Mouse (Mus musculus) left cerebral cortex, adult 2 months (tissue): ENCODE results near the gene Foxp1. TPM values are rescaled to one million over a fixed set of nuclear protein-coding genes. Genes with fewer than 3 reads are reported as not detected.

ENCODE experiments used
- DNase-seq, 2 experiments: peaks; one replicate each; pipeline ENCODE4 v3.0.0; 2021 to 2022; ENCODE audit warnings: low spot score in 2 of 2, mixed read lengths in 1 of 2; ENCODE audit errors: extremely low spot score in 1 of 2
- H3K27ac ChIP-seq: fragments of 200-600 bp; 2 replicates; pipeline ENCODE4 v1.8.1; 2022
- H3K4me3 ChIP-seq: fragments of 200-600 bp; 2 replicates; pipeline ENCODE4 v1.8.1; 2022
- CTCF ChIP-seq: fragments of 200-600 bp; IDR thresholded peaks from 2 replicates; pipeline ENCODE4 v1.8.1; 2022; ENCODE audit warnings: antibody characterized with exemption, mild to moderate bottlenecking, moderate library complexity
- intact Hi-C: fragments of 180-260 bp; cut with DNase I; formaldehyde crosslinking; loops from one replicate; pipeline ENCODE4 v1.15.1; 2025
- total RNA-seq, 2 experiments: library from RNA; stranded (reverse); gene quantifications; 2 replicates each; pipeline ENCODE4 v1.2.3; 2021

Foxp1 gene
- total RNA-seq, 2 experiments from 2014 or later: 133 to 139 TPM

DNA sequence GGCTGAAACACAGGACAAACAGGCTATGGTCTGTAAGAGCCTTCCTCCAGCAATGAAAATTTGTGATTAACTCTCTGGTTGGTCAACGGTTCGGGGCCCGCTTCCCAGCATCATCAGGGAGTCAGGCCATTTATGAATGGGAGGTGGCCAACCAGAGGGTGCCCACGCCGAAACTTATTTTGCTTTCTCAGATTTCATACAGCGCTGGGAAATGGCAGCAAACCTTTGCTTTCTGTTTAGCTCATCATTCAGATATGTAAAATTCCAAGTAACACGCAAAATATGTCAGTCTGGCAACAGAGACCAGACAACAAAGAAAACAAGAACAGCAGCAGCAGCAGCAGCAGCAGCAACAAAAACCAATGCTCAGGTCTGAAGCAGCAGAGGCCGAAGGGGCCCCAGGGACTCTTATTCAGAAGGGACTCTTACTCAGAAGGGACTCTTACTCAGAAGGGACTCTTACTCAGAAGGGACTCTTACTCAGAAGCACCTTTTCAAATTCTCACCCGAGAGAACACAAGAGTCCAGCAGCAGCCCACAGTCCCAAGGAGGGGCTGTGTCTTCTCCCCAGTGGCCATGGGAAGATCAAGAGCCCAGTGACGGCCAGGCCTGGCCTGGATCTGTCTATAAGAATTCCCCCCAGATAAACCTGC is 391.6 kb downstream of the Foxp1 start:
- H3K27ac ChIP-seq: no peak overlapping the region
- no peak for TF ChIP-seq CTCF
- no peak for DNase-seq
- intact Hi-C loops: no loop called here
- no peak overlapping the region for H3K4me3 ChIP-seq

DNA sequence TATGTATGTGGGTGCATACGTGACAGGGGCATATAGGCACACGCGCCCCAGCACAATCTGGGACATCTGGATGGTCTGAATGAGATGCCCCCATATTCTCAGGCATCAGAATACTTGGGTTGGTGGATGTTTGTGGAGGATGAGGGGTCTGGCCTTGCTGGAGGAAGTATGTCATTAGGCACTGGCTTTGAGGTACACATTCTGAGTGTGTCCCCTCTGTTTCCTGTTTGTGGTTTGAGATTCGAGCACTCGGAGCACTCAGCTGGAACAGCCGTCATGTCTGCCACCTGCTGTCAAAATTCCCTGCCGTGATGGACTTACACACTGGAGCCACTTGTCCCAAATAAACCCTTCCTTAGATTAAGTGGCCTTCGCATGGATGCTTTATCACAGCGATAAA is 395.8 kb downstream of the Foxp1 start:
- no peak overlapping the region for H3K27ac ChIP-seq
- TF ChIP-seq CTCF: no peak
- DNase-seq: no peak
- intact Hi-C loops: no loop called here
- no peak overlapping the region for H3K4me3 ChIP-seq

DNA sequence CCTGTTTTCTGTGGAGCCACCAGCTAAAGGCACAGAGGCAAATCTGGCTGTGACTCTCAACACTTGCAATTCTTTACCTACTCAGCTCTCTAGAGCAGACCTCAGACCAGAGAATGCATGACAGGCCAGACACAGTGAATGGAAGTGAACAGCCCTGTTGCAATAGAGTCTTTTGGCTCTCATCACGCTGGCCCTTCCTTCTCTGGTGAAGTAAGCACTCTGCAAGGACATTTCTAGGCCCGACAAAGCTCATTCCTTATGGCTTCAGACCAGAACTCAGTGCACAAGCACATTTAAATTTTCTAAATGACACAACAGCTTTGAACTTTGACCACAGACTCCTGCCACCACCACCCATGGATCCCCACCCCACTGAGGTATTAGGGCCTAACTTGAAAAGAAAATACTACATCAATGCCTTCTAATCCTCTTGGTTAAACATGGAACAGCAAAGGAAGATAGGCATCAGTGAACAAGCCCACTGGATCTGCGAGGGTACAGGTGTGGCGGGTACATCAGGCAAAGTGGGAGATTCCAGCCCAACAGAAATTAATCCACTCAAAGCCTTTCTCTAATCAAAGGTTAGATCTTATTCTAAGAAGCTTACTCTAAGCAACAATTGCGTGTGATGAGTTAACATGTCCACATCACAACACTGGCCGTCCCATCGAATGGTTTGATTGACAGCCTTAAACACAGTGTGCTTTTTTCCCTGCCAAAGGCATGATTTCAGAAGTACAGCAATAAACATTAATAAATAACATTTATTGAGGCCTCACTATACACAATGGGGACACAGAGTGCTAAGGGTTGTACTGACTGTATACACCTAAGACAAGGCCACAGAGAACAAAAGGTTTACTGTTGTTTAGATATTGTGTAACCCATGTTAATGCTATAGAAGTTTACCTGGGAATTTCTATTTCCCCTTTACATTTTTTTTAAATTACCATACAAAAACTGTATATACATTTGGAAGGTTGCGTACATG is 401.4 kb downstream of the Foxp1 start:
- intact Hi-C loops: no loop called here
- no peak for DNase-seq
- Histone ChIP-seq H3K27ac (no peak overlapping the region), H3K4me3 (no peak overlapping the region)
- no peak for TF ChIP-seq CTCF

DNA sequence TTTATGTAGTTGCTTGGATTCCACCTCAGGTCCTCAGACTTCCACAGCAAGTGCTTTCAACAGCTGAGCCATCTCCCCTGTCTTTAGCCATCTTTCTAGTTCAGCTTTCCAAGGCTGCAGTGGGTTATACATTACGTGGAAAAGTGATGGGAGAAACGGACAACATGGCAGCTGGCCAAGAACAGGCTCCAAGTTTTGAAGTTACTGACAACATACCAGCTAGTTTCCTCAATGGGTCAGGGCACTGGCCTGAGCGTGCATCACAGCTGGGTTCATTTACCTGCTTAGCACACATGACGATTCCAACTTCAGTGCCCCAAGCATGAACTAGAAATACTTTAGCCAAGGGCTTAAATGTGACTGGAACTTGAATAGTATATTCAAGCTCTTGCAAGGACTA is 404.0 kb downstream of the Foxp1 start:
- DNase-seq: no peak
- Histone ChIP-seq H3K27ac (no peak overlapping the region), H3K4me3 (no peak overlapping the region)
- intact Hi-C loops: no loop called here
- no peak for TF ChIP-seq CTCF

DNA sequence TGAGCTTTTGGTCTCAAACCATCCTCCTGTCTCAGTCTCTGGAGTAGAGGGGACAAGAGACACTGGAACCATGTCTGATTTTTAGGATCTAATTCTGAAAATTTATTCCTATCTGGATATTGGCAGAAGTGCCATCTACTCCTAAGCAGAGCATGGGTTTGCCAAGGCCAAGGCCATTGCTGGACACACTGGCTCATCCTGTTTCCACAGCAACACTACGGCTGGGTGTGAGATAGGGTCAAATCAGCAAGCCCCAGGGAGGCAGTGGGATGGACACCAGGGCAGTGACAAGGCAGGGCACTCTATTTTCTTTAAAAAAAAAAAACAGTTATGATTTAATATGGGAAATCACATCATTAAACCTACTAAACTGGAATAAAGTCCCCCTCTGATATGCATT is 405.1 kb downstream of the Foxp1 start:
- Histone ChIP-seq H3K27ac (no peak overlapping the region), H3K4me3 (no peak overlapping the region)
- no peak for DNase-seq
- no peak for TF ChIP-seq CTCF
- intact Hi-C loops: no loop called here

DNA sequence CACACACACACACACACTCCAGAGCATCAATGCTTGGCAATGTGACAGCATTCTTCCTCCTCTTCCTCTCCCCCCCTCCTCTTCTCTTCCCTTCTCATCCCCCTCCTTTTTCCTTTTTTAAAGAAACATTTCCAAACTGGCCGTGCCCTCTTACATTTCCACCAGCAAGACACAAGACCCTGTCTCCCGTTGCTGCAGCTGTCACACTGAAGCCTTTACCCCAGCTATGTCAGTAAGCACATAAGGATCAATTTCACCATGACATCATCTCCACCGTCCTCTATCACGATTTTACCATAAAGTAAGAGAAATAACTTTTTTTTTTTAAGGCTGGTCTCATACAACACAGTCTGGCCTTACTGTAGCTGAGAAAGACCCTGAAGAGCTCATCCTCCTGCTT is 410.7 kb downstream of the Foxp1 start:
- intact Hi-C loops: no loop called here

DNA sequence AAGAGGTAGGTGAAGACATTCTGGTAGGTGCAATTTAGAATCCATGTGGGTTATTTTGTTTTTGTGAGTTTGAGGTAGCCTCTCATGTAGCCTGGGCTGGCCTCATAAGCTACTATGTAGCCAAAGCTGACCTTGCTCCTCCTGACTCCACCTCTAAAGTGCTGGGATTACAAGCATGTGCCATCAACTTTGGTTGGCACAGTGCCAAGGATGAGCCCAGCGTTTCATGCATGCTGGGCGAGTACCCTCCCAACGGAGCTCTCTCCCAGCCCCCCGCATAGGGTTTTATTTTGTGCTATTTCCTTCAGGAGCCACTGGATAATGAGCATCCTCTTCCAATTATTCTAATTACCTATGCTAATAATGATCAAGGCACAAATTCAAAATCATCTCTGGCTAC is 414.1 kb downstream of the Foxp1 start:
- TF ChIP-seq CTCF: no peak
- intact Hi-C loops: no loop called here
- H3K27ac ChIP-seq: no peak overlapping the region
- DNase-seq: no peak
- no peak overlapping the region for H3K4me3 ChIP-seq

More for the DNA sequence above, 410.7 kb downstream of the Foxp1 start:
- no peak for TF ChIP-seq CTCF
- no peak overlapping the region for H3K4me3 ChIP-seq
- no peak overlapping the region for H3K27ac ChIP-seq
- DNase-seq: no peak

DNA sequence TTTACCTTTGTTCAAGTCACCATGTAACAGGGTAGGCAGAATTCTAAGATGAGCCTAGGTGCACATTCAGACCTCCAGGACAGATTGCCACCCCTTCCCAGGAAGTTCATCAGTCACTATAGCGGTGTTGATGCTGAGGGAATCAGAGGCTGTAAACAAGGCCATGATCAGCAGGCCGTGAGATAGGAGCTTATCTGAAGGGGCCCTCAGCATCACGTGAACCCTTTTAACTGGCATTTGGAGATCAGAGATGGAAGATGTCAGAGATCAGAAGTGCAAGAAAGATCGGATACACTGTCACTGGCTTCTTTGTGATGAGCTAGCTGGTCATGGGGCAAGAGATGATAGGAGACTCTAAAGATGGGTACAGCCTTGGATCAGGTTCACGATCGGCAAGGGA is 414.8 kb downstream of the Foxp1 start:
- DNase-seq: no peak
- no peak overlapping the region for H3K27ac ChIP-seq
- no peak overlapping the region for H3K4me3 ChIP-seq
- no peak for TF ChIP-seq CTCF
- intact Hi-C loops: no loop called here

DNA sequence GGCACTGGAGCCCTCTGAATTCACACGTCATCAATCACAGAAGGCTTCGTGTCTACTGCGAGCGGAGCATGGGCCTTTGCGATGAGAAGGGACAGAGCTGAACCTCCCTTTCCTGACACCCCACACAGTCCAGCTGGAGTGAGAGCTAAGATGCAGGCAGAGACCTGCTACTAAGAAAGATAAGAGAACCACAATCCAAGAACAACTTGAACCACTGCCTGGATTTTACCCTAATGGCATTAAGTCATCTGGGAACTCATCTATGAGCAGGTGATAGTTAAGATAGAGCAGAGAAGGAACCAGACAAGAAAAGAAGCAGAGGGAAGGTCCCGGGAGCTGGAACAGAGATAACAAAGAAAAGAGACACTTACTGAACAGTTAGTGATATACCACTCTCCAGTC is 415.4 kb downstream of the Foxp1 start:
- TF ChIP-seq CTCF: no peak
- Histone ChIP-seq H3K27ac (no peak overlapping the region), H3K4me3 (no peak overlapping the region)
- intact Hi-C loops: no loop called here
- no peak for DNase-seq

DNA sequence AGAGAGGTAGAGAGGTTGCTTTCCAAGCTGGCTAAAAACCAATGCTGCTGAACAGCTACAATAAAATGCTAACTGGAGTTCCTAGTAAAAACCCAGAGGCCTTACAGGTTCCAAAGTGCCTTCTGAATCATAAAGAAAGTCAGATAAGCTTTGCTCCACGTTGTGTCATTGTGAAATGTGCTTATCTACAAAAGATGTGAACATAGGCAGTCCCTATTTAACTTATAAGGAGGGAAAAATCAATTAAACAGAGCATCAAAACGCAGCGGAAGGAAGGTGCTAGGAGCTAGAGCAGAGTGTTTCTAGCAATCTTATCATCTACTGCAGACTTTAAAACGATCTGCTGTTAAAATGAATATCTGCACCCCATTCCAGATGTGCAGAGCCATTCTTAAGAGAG is 416.5 kb downstream of the Foxp1 start:
- TF ChIP-seq CTCF: no peak
- no peak overlapping the region for H3K4me3 ChIP-seq
- no peak overlapping the region for H3K27ac ChIP-seq
- intact Hi-C loops: no loop called here
- DNase-seq: no peak

DNA sequence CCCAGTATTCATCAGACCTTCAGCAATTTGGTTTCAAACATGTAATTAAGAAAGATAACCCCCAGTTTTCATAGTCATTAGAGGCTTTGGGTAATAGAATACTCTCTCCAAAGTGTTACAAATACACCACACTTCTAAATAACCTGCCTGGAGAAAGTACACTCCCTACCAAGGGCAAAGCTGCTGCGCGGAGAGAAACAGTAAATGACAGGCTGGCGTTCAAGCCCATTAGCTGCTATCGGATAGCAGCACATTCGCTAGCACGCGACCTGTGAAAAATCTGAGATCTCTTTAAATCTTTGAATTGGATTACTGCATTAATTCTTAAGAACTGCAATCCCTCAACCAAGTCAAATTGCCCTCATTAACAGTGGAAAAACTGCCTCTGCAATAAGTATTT is 418.1 kb downstream of the Foxp1 start:
- no peak for TF ChIP-seq CTCF
- intact Hi-C loops: no loop called here
- Histone ChIP-seq H3K4me3 (no peak overlapping the region), H3K27ac (no peak overlapping the region)
- no peak for DNase-seq

DNA sequence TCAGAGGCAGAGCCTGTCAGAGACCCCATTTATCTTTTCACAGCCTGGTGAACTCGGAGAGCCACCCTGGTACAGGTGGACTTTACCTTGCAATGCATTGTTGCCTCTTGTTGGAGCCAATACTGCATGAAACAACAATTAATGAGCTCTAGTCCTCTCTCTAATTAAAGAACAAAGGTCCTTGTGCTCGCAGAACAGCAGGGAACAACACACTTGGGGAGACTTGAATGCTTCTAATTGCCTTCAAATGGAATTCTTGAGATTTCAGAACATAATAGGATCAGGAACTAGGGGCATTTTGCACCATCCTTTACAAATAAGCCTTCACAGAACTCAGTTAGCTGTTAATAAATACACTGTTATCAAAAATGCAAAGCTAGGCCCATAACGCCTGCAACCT is 418.6 kb downstream of the Foxp1 start:
- TF ChIP-seq CTCF: no peak
- intact Hi-C loops: no loop called here
- no peak for DNase-seq
- Histone ChIP-seq H3K4me3 (no peak overlapping the region), H3K27ac (no peak overlapping the region)
